Mouse (Mus musculus): ENCODE data around the gene Galnt14.

GRCm38 (mm10) chr17:73703571-73703970 is 6.7 kb downstream of the Galnt14 start:
- TF ChIP-seq POLR2A (IDR thresholded peaks at IDR 0.05; ENCODE audit: low read depth, low read length) (no peak), CTCF (IDR thresholded peaks at IDR 0.05; ENCODE audit: borderline replicate concordance, insufficient read depth, low read length) (no peak)
